Mouse (Mus musculus): ENCODE data around the gene Rbm18. TPM values are rescaled to one million over a fixed set of nuclear protein-coding genes. Genes with fewer than 3 reads are reported as not detected.

Gene Rbm18
- polyA plus RNA-seq, 1 experiment from 2014 or later: 33.7 TPM

GRCm38 (mm10) chr2:36071660-36072305 lies 64.8 kb downstream of the Rbm18 start:
- no peak for ATAC-seq (ENCODE audit: low FRiP score, low TSS enrichment)
- TF ChIP-seq EP300 (optimal IDR thresholded peaks at IDR 0.05) (no peak), CTCF (IDR thresholded peaks at IDR 0.05; ENCODE audit: low read depth) (no peak)

DNA sequence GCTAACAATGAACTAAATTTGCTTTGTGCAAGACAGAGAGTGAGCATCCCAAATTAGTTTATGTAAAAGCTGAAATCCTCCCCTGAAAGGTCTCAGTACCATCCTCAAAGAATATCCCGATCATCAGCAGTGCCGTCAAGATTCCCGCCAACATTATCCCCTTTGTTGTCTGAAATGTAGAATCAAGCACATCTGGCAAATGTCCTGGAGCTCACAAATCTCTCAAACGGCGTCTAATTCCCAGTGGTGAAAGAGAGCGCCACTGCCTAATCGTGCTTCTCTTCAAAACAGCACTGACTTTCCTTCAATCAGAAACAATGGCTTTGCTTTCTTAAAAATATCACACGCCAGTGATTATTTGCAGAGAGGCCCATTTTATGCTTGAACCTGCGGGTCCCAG lies 69.4 kb downstream of the Rbm18 start:
- no peak for ATAC-seq (ENCODE audit: low FRiP score, low TSS enrichment)
- 51% methylated on average over 9 of the region's 9 CpGs for WGBS

More at GRCm38 (mm10) chr2:36071660-36072305, 64.8 kb downstream of the Rbm18 start:
- DNase-seq (ENCODE audit: low spot score): no peak
- Histone ChIP-seq H3K4me2 (replicated peaks; ENCODE audit: low read depth) (no peak overlapping the region), H3K9me3 (ENCODE audit: control insufficient read depth, low read length) (no peaks in the 10 kb centered on the region), H3K4me1 (replicated peaks; ENCODE audit: control insufficient read depth, insufficient read depth) (no peaks in the 10 kb centered on the region), H3K9ac (ENCODE audit: low read length) (no peak overlapping the region), H3K27me3 (ENCODE audit: control insufficient read depth, insufficient read depth, low read length) (no peaks in the 10 kb centered on the region), H3K36me3 (ENCODE audit: control insufficient read depth, insufficient read depth, low read length) (no peaks in the 10 kb centered on the region), H3K4me3 (ENCODE audit: low read depth, low read length) (no peak overlapping the region), H3K27ac (replicated peaks) (no peak overlapping the region)
- 58% methylated on average over 8 of the region's 8 CpGs for WGBS

More for the DNA sequence above, 69.4 kb downstream of the Rbm18 start:
- Histone ChIP-seq H3K36me3 (ENCODE audit: control insufficient read depth, insufficient read depth, low read length) (no peaks in the 10 kb centered on the region), H3K27me3 (ENCODE audit: control insufficient read depth, insufficient read depth, low read length) (no peaks in the 10 kb centered on the region), H3K4me1 (replicated peaks; ENCODE audit: control insufficient read depth, insufficient read depth) (no peaks in the 10 kb centered on the region), H3K27ac (replicated peaks) (no peak overlapping the region), H3K9me3 (ENCODE audit: control insufficient read depth, low read length) (no peaks in the 10 kb centered on the region), H3K9ac (ENCODE audit: low read length) (no peak overlapping the region), H3K4me3 (ENCODE audit: low read depth, low read length) (no peak overlapping the region), H3K4me2 (replicated peaks; ENCODE audit: low read depth) (no peak overlapping the region)
- TF ChIP-seq CTCF (IDR thresholded peaks at IDR 0.05; ENCODE audit: low read depth) (no peak), EP300 (optimal IDR thresholded peaks at IDR 0.05) (no peak)
- no peak for DNase-seq (ENCODE audit: low spot score)

Other genes starting within 250 kb of the Rbm18 start
- 0.55 and 0.91 TPM in 2 replicates for gene Ttll11, start 156.9 kb downstream of the Rbm18 start, polyA plus RNA-seq (2015; fragmentation: Nextera tagmentation; extraction: Ambion mirVana)
- gene Ndufa8, start 87.4 kb downstream of the Rbm18 start, polyA plus RNA-seq (2015; fragmentation: Nextera tagmentation; extraction: Ambion mirVana): 237 and 242 TPM in 2 replicates
- not detected in 2 replicates for gene Morn5, start 87.3 kb downstream of the Rbm18 start, polyA plus RNA-seq (2015; fragmentation: Nextera tagmentation; extraction: Ambion mirVana)
- gene Lhx6, start 31.4 kb downstream of the Rbm18 start, polyA plus RNA-seq (2015; fragmentation: Nextera tagmentation; extraction: Ambion mirVana): 0.41 and 0.79 TPM in 2 replicates
- gene Mrrf, start 384 bp downstream of the Rbm18 start, polyA plus RNA-seq (2015; fragmentation: Nextera tagmentation; extraction: Ambion mirVana): 19.2 and 21.0 TPM in 2 replicates
- 31.0 and 36.2 TPM in 2 replicates for gene Ptgs1, start 93.7 kb upstream of the Rbm18 start, polyA plus RNA-seq (2015; fragmentation: Nextera tagmentation; extraction: Ambion mirVana)
- gene Olfr338, start 236.7 kb upstream of the Rbm18 start, polyA plus RNA-seq (2015; fragmentation: Nextera tagmentation; extraction: Ambion mirVana): 0.01 TPM in 1 of 2 replicates, not detected in the other